Mouse (Mus musculus) G1E (cell line): ENCODE results near the gene Med15.

Experiments used
- CTCF ChIP-seq: IDR thresholded peaks from 2 replicates; pipeline ENCODE4 v1.5.1; 2012; ENCODE audit warnings: low read depth, low read length, inconsistent platforms, mixed read lengths
- GATA1 ChIP-seq: IDR thresholded peaks from 2 replicates; pipeline ENCODE4 v1.6.1; 2012; ENCODE audit warnings: borderline replicate concordance, low read length, inconsistent platforms, mixed read lengths

GRCm38 (mm10) chr16:17625488-17626268 lies 107.0 kb downstream of the Med15 start:
- TF ChIP-seq CTCF (peak; percentile 41; the same call in 1 of the 2 replicates), GATA1 (no peak)
